Mouse (Mus musculus): ENCODE data around the gene Arfgef2. TPM values are rescaled to one million over a fixed set of nuclear protein-coding genes. Genes with fewer than 3 reads are reported as not detected.

The Arfgef2 gene
- total and polyA plus RNA-seq, 3 experiments, result 19.1 to 27.4 (median 24.5) TPM

DNA sequence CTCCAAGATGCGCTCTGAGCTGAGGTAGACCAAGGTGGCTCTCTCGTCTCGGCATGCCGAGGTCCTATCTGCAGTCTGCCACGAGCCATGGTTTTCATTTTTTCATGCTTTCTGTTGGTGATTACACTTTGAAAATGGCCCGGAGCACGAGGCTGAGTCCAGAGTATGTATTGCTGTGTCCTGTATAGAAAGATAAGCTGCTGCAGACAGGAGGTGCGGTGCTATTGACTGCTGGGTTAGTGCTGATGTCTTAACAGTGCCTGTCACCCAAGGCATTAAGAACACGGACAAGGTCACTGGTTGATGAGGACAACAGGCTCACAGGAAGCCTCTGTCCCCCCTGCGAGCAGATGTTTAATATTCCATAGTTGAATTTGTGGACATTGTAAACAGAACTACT, 65.5 kb downstream of the Arfgef2 start:
- no peak for TF ChIP-seq KAT2A (conservative IDR thresholded peaks at IDR 0.05; ENCODE audit: low read depth, low read length)
- no peaks in the 10 kb centered on the region for H3K79me2 ChIP-seq (ENCODE audit: control insufficient read depth, insufficient read depth, low read length, poor library complexity)
- no peaks in the 10 kb centered on the region for H3K27me3 ChIP-seq (ENCODE audit: control insufficient read depth in 1 of 2, insufficient read depth in 2 of 2, low read length in 2 of 2)
- no peak for DNase-seq (ENCODE audit: low read depth, low spot score)
- H3K4me1 ChIP-seq (ENCODE audit: control insufficient read depth in 1 of 2, insufficient read depth in 2 of 2, low read length in 2 of 2), result no peaks in the 10 kb centered on the region
- no peaks in the 10 kb centered on the region for H3K9me3 ChIP-seq (replicated peaks; ENCODE audit: insufficient read depth, low read length)
- H3K9ac ChIP-seq (ENCODE audit: control insufficient read depth, low read depth, low read length, poor library complexity, severe bottlenecking), result no peak overlapping the region
- no peak overlapping the region for H3K4me3 ChIP-seq (ENCODE audit: control insufficient read depth in 1 of 2, insufficient read depth in 1 of 2, low read depth in 2 of 2, low read length in 2 of 2)
- H3K27ac ChIP-seq (ENCODE audit: control insufficient read depth, low read depth, low read length), result no peak overlapping the region
- peaks cover 0 to 4% of the 10 kb centered on the region in 2 experiments; a peak in 1 of 4 replicates for H3K36me3 ChIP-seq (ENCODE audit: control insufficient read depth in 1 of 2, insufficient read depth in 2 of 2, low read length in 2 of 2)

DNA sequence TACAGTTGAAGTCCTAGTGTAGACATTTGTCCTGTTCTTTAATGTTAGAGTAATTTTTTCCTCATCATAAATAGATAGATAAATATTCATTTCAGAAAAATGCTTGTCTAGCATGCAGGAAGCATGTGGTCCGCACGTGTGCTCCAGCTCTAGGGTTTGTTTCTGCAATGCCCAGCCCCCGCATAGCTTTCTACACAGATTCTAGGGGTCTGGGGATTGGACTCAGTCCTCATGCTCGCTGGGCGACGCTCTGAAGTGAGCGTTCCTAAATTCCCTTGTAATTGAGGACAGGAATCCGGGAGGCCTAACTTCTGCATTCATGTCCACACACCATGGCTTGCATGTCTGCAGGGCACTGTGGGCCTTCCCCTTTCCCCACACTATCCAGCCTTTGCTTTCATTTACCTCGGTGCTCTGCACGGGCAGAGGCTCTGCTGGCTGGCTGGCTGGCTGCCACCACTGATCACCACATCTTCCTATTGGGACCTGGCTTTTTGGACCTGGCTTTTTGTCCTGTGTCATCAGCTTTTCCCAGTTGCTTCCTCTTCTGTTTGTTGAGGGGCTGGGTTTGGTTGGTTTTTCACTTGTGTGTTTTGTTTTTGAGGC, 69.4 kb downstream of the Arfgef2 start:
- Histone ChIP-seq H3K79me2 (ENCODE audit: control insufficient read depth, insufficient read depth, low read length, poor library complexity) (no peaks in the 10 kb centered on the region), H3K4me1 (ENCODE audit: control insufficient read depth in 1 of 2, insufficient read depth in 2 of 2, low read length in 2 of 2) (no peaks in the 10 kb centered on the region), H3K36me3 (ENCODE audit: control insufficient read depth in 1 of 2, insufficient read depth in 2 of 2, low read length in 2 of 2) (peaks cover 0 to 9% of the 10 kb centered on the region in 2 experiments; a peak in 2 of 4 replicates), H3K27me3 (ENCODE audit: control insufficient read depth in 1 of 2, insufficient read depth in 2 of 2, low read length in 2 of 2) (no peaks in the 10 kb centered on the region), H3K27ac (ENCODE audit: control insufficient read depth, low read depth, low read length) (no peak overlapping the region), H3K4me3 (ENCODE audit: control insufficient read depth in 1 of 2, insufficient read depth in 1 of 2, low read depth in 2 of 2, low read length in 2 of 2) (no peak overlapping the region), H3K9me3 (replicated peaks; ENCODE audit: insufficient read depth, low read length) (no peaks in the 10 kb centered on the region), H3K9ac (ENCODE audit: control insufficient read depth, low read depth, low read length, poor library complexity, severe bottlenecking) (no peak overlapping the region)
- TF ChIP-seq BHLHE40 (IDR thresholded peaks at IDR 0.05; ENCODE audit: borderline replicate concordance, low read depth, low read length), result no peak
- no peak for TF ChIP-seq TCF12 (IDR thresholded peaks at IDR 0.05; ENCODE audit: low read depth, low read length)
- no peak for DNase-seq (ENCODE audit: low read depth, low spot score)

- Histone ChIP-seq H3K9ac (ENCODE audit: control insufficient read depth, low read depth, low read length, poor library complexity, severe bottlenecking) (no peak overlapping the region), H3K36me3 (ENCODE audit: control insufficient read depth in 1 of 2, insufficient read depth in 2 of 2, low read length in 2 of 2) (peaks cover 0 to 9% of the 10 kb centered on the region in 2 experiments; a peak in 2 of 4 replicates), H3K9me3 (replicated peaks; ENCODE audit: insufficient read depth, low read length) (no peaks in the 10 kb centered on the region), H3K27me3 (ENCODE audit: control insufficient read depth in 1 of 2, insufficient read depth in 2 of 2, low read length in 2 of 2) (no peaks in the 10 kb centered on the region), H3K79me2 (ENCODE audit: control insufficient read depth, insufficient read depth, low read length, poor library complexity) (no peaks in the 10 kb centered on the region), H3K27ac (ENCODE audit: control insufficient read depth, low read depth, low read length) (no peak overlapping the region), H3K4me3 (ENCODE audit: control insufficient read depth in 1 of 2, insufficient read depth in 1 of 2, low read depth in 2 of 2, low read length in 2 of 2) (no peak overlapping the region), H3K4me1 (ENCODE audit: control insufficient read depth in 1 of 2, insufficient read depth in 2 of 2, low read length in 2 of 2) (no peaks in the 10 kb centered on the region)
- no peak for TF ChIP-seq CTCF (IDR thresholded peaks at IDR 0.05 in 2 of 3, conservative IDR thresholded peaks at IDR 0.05 in 1 of 3; ENCODE audit: control insufficient read depth in 1 of 3, insufficient read depth in 1 of 3, low read depth in 2 of 3, low read length in 3 of 3, poor library complexity in 1 of 3, severe bottlenecking in 1 of 3)
- no peak for TF ChIP-seq UBTF (IDR thresholded peaks at IDR 0.05; ENCODE audit: borderline replicate concordance, insufficient read depth, low read depth, low read length)
- TF ChIP-seq ZNF384 (IDR thresholded peaks at IDR 0.05; ENCODE audit: low read depth, low read length), result no peak
- no peak for TF ChIP-seq CHD1 (IDR thresholded peaks at IDR 0.05; ENCODE audit: low read depth, low read length)
- no peak for TF ChIP-seq RCOR1 (IDR thresholded peaks at IDR 0.05; ENCODE audit: low read depth, low read length)
- no peak for TF ChIP-seq ETS1 (IDR thresholded peaks at IDR 0.05; ENCODE audit: low read depth, low read length)
- TF ChIP-seq MYB (IDR thresholded peaks at IDR 0.05; ENCODE audit: low read depth, low read length), result no peak
- TF ChIP-seq POLR2A (IDR thresholded peaks at IDR 0.05; ENCODE audit: control insufficient read depth in 1 of 2, insufficient read depth in 1 of 2, low read depth in 1 of 2, low read length in 2 of 2, poor library complexity in 1 of 2), result no peak
- no peak for TF ChIP-seq POLR2AphosphoS2 (IDR thresholded peaks at IDR 0.05; ENCODE audit: low read length)
- no peak for TF ChIP-seq SIN3A (IDR thresholded peaks at IDR 0.05; ENCODE audit: low read length)
- TF ChIP-seq ZKSCAN1 (IDR thresholded peaks at IDR 0.05; ENCODE audit: low read depth, low read length), result no peak
- TF ChIP-seq MEF2A (IDR thresholded peaks at IDR 0.05; ENCODE audit: extremely low read depth, insufficient replicate concordance, low read depth, low read length, poor library complexity, severe bottlenecking), result no peak
- TF ChIP-seq KAT2A (conservative IDR thresholded peaks at IDR 0.05; ENCODE audit: low read depth, low read length), result no peak
- no peak for TF ChIP-seq EP300 (IDR thresholded peaks at IDR 0.05; ENCODE audit: low read depth in 1 of 2, low read length in 2 of 2)
- no peak for TF ChIP-seq MAX (IDR thresholded peaks at IDR 0.05; ENCODE audit: low read length)
- no peak for TF ChIP-seq CHD2 (IDR thresholded peaks at IDR 0.05; ENCODE audit: low read length)
- no peak for TF ChIP-seq MXI1 (IDR thresholded peaks at IDR 0.05; ENCODE audit: low read depth, low read length)
- TF ChIP-seq HCFC1 (IDR thresholded peaks at IDR 0.05; ENCODE audit: low read depth, low read length), result no peak
- no peak for TF ChIP-seq GABPA (IDR thresholded peaks at IDR 0.05; ENCODE audit: low read depth, low read length)
- no peak for TF ChIP-seq USF2 (IDR thresholded peaks at IDR 0.05; ENCODE audit: borderline replicate concordance in 1 of 2, insufficient read depth in 1 of 2, low read depth in 1 of 2, low read length in 2 of 2)
- DNase-seq (ENCODE audit: low read depth, low spot score), result no peak
Measured at GRCm38 (mm10) chr2:166875561-166875960, 70.2 kb downstream of the Arfgef2 start.
